Mouse (Mus musculus) embryonic facial prominence, embryonic 13.5 days (tissue): ENCODE measurements around the gene Rsph3a. TPM values are rescaled to one million over a fixed set of nuclear protein-coding genes. Genes with fewer than 3 reads are reported as not detected.
"Not testable (repeated sequence)": the region's sequence is repeated elsewhere in the genome, so short reads cannot be mapped to it uniquely, and the experiment has no call there.

ENCODE experiments used
- ATAC-seq: fragments of 200-750 bp; cut with Nextera tagmentation; 2 replicates; pipeline ENCODE4 v1.8.0; 2017; ENCODE audit warnings: low read depth; ENCODE audit not compliant: insufficient number of reproducible peaks, insufficient read depth, low FRiP score, low TSS enrichment
- H3K27ac ChIP-seq: fragments of 300-500 bp; sonication (generic); 2 replicates; pipeline ENCODE4 v1.5.1; 2015; ENCODE audit warnings: moderate library complexity, mild to moderate bottlenecking, inconsistent platforms
- H3K27me3 ChIP-seq: fragments of 300-500 bp; sonication (generic); 2 replicates; pipeline ENCODE4 v1.6.1; 2015; ENCODE audit warnings: mild to moderate bottlenecking, inconsistent platforms
- H3K36me3 ChIP-seq: fragments of 300-500 bp; sonication (generic); 2 replicates; pipeline ENCODE4 v1.6.1; 2015; ENCODE audit warnings: mild to moderate bottlenecking, inconsistent platforms
- H3K4me1 ChIP-seq: fragments of 300-500 bp; sonication (generic); 2 replicates; pipeline ENCODE4 v1.6.1; 2015; ENCODE audit warnings: inconsistent platforms
- H3K4me2 ChIP-seq: fragments of 300-500 bp; sonication (generic); 2 replicates; pipeline ENCODE4 v1.6.1; 2015; ENCODE audit warnings: moderate library complexity, mild to moderate bottlenecking, inconsistent platforms
- H3K4me3 ChIP-seq: fragments of 300-500 bp; sonication (generic); 2 replicates; pipeline ENCODE4 v1.5.1; 2015; ENCODE audit warnings: mild to moderate bottlenecking, inconsistent platforms
- H3K9ac ChIP-seq: fragments of 300-500 bp; sonication (generic); 2 replicates; pipeline ENCODE4 v1.6.1; 2015; ENCODE audit warnings: mild to moderate bottlenecking, inconsistent platforms
- H3K9me3 ChIP-seq: fragments of 300-500 bp; sonication (generic); 2 replicates; pipeline ENCODE4 v1.6.1; 2016; ENCODE audit warnings: inconsistent platforms
- WGBS: fragments of 180-500 bp; shearing (Covaris S2); methylation state at CpG from one replicate; pipeline ENCODE4 v1.1.7; 2015; ENCODE audit warnings: mixed read lengths; 5-methylcytosine and 5-hydroxymethylcytosine counted together
- polyA plus RNA-seq: library from polyadenylated mRNA; unstranded; fragments of >200 nt; fragmentation: Nextera tagmentation; extraction: Ambion mirVana; gene quantifications from 2 replicates; pipeline ENCODE4 v1.2.1, GENCODE M21; 2015

Gene Rsph3a
- polyA plus RNA-seq, 1 experiment from 2014 or later = 48.7 TPM

GRCm38 (mm10) chr17:7931096-7931990 lies 14.1 kb upstream of the Rsph3a start:
- H3K27ac ChIP-seq = peak overlapping the region; percentile 22; the same call in 1 of the 2 replicates
- no peak overlapping the region for H3K9ac ChIP-seq

GRCm38 (mm10) chr17:7932121-7932520 lies 13.3 kb upstream of the Rsph3a start:
- H3K4me2 ChIP-seq, H3K4me3 ChIP-seq, H3K36me3 ChIP-seq, H3K9me3 ChIP-seq, H3K27me3 ChIP-seq, H3K27ac ChIP-seq, H3K9ac ChIP-seq, ATAC-seq: not testable (repeated sequence)
- peaks cover 14% of the 10 kb centered on the region for H3K4me1 ChIP-seq
- WGBS = 78% methylated on average over 7 of the region's 8 CpGs

More at GRCm38 (mm10) chr17:7931096-7931990, 14.1 kb upstream of the Rsph3a start:
- no peaks in the 10 kb centered on the region for H3K27me3 ChIP-seq
- no peak for ATAC-seq
- no peaks in the 10 kb centered on the region for H3K36me3 ChIP-seq
- no peaks in the 10 kb centered on the region for H3K9me3 ChIP-seq
- H3K4me2 ChIP-seq = no peak overlapping the region
- 71% methylated on average over 13 of the region's 13 CpGs for WGBS
- H3K4me3 ChIP-seq = no peak overlapping the region
- peaks cover 14% of the 10 kb centered on the region for H3K4me1 ChIP-seq

- H3K4me1 ChIP-seq = no peaks in the 10 kb centered on the region
- no peak overlapping the region for H3K9ac ChIP-seq
- H3K4me3 ChIP-seq = no peak overlapping the region
- 64% methylated on average over 8 of the region's 8 CpGs for WGBS
- no peak overlapping the region for H3K27ac ChIP-seq
- ATAC-seq = no peak
- H3K36me3 ChIP-seq = no peaks in the 10 kb centered on the region
- H3K4me2 ChIP-seq = no peak overlapping the region
- no peaks in the 10 kb centered on the region for H3K9me3 ChIP-seq
- no peaks in the 10 kb centered on the region for H3K27me3 ChIP-seq
Measured at GRCm38 (mm10) chr17:7939640-7940039, 5.8 kb upstream of the Rsph3a start.

- ATAC-seq, H3K27me3 ChIP-seq, H3K36me3 ChIP-seq, H3K9me3 ChIP-seq, H3K4me1 ChIP-seq: not testable (repeated sequence)
- peak overlapping the region; percentile 57 for H3K4me2 ChIP-seq
- under 1% methylated on average over 19 of the region's 27 CpGs for WGBS
- peak overlapping the region; percentile 73 for H3K9ac ChIP-seq
- peak overlapping the region; percentile 89; the same call in 1 of the 2 replicates for H3K27ac ChIP-seq
- H3K4me3 ChIP-seq = peak overlapping the region; percentile 57
Measured at GRCm38 (mm10) chr17:7946053-7946627, 726 bp downstream of the Rsph3a start.

GRCm38 (mm10) chr17:7951333-7951732 lies 5.9 kb downstream of the Rsph3a start:
- H3K27me3 ChIP-seq = not testable (repeated sequence)

GRCm38 (mm10) chr17:7957242-7957641 lies 11.8 kb downstream of the Rsph3a start:
- not testable (repeated sequence) for H3K27ac ChIP-seq, H3K36me3 ChIP-seq, H3K4me1 ChIP-seq, H3K27me3 ChIP-seq, ATAC-seq, H3K9me3 ChIP-seq, H3K9ac ChIP-seq, H3K4me2 ChIP-seq, H3K4me3 ChIP-seq
- 96% methylated on average over 9 of the region's 9 CpGs for WGBS

More at GRCm38 (mm10) chr17:7951333-7951732, 5.9 kb downstream of the Rsph3a start:
- no CpG with 5 or more reads among the region's 4 CpGs for WGBS
- H3K4me2 ChIP-seq, H3K9me3 ChIP-seq, ATAC-seq, H3K27ac ChIP-seq, H3K4me1 ChIP-seq, H3K36me3 ChIP-seq, H3K4me3 ChIP-seq, H3K9ac ChIP-seq: not testable (repeated sequence)

GRCm38 (mm10) chr17:7963333-7963732 lies 17.9 kb downstream of the Rsph3a start:
- H3K4me3 ChIP-seq, H3K27ac ChIP-seq, H3K36me3 ChIP-seq, H3K9me3 ChIP-seq, H3K27me3 ChIP-seq, H3K4me1 ChIP-seq, ATAC-seq, H3K9ac ChIP-seq, H3K4me2 ChIP-seq: not testable (repeated sequence)
- WGBS = 93% methylated on average over 4 of the region's 4 CpGs

- not testable (repeated sequence) for H3K9ac ChIP-seq, H3K4me2 ChIP-seq, H3K9me3 ChIP-seq, H3K4me1 ChIP-seq, H3K4me3 ChIP-seq, H3K27ac ChIP-seq, ATAC-seq, H3K27me3 ChIP-seq, H3K36me3 ChIP-seq
- WGBS = 81% methylated on average over 2 of the region's 2 CpGs
Measured at GRCm38 (mm10) chr17:7964398-7964797, 19.0 kb downstream of the Rsph3a start.

GRCm38 (mm10) chr17:7968490-7968889 lies 23.1 kb downstream of the Rsph3a start:
- H3K27ac ChIP-seq, H3K9ac ChIP-seq, H3K27me3 ChIP-seq, H3K36me3 ChIP-seq, H3K9me3 ChIP-seq, H3K4me1 ChIP-seq, H3K4me2 ChIP-seq, ATAC-seq, H3K4me3 ChIP-seq: not testable (repeated sequence)
- 83% methylated on average over 3 of the region's 5 CpGs for WGBS

GRCm38 (mm10) chr17:7969782-7970181 lies 24.4 kb downstream of the Rsph3a start:
- H3K9ac ChIP-seq, ATAC-seq, H3K36me3 ChIP-seq, H3K4me2 ChIP-seq, H3K9me3 ChIP-seq, H3K4me1 ChIP-seq, H3K27me3 ChIP-seq, H3K27ac ChIP-seq, H3K4me3 ChIP-seq: not testable (repeated sequence)
- WGBS = 59% methylated on average over 2 of the region's 6 CpGs

GRCm38 (mm10) chr17:7983484-7983883 lies 38.1 kb downstream of the Rsph3a start:
- not testable (repeated sequence) for H3K9ac ChIP-seq
- WGBS = 91% methylated on average over 1 of the region's 2 CpGs

GRCm38 (mm10) chr17:7985597-7985996 lies 40.2 kb downstream of the Rsph3a start:
- H3K4me2 ChIP-seq, H3K4me1 ChIP-seq, H3K27me3 ChIP-seq, H3K36me3 ChIP-seq, ATAC-seq, H3K27ac ChIP-seq, H3K9me3 ChIP-seq, H3K9ac ChIP-seq, H3K4me3 ChIP-seq: not testable (repeated sequence)
- WGBS = 51% methylated on average over 4 of the region's 4 CpGs

More at GRCm38 (mm10) chr17:7983484-7983883, 38.1 kb downstream of the Rsph3a start:
- H3K4me1 ChIP-seq, ATAC-seq, H3K27me3 ChIP-seq, H3K27ac ChIP-seq, H3K36me3 ChIP-seq, H3K4me2 ChIP-seq, H3K4me3 ChIP-seq, H3K9me3 ChIP-seq: not testable (repeated sequence)
